Mouse (Mus musculus): ENCODE measurements around the gene Atp7a. TPM values are rescaled to one million over a fixed set of nuclear protein-coding genes. Genes with fewer than 3 reads are reported as not detected.

Gene Atp7a
- polyA plus RNA-seq, 1 experiment from 2014 or later, result 17.4 TPM

DNA sequence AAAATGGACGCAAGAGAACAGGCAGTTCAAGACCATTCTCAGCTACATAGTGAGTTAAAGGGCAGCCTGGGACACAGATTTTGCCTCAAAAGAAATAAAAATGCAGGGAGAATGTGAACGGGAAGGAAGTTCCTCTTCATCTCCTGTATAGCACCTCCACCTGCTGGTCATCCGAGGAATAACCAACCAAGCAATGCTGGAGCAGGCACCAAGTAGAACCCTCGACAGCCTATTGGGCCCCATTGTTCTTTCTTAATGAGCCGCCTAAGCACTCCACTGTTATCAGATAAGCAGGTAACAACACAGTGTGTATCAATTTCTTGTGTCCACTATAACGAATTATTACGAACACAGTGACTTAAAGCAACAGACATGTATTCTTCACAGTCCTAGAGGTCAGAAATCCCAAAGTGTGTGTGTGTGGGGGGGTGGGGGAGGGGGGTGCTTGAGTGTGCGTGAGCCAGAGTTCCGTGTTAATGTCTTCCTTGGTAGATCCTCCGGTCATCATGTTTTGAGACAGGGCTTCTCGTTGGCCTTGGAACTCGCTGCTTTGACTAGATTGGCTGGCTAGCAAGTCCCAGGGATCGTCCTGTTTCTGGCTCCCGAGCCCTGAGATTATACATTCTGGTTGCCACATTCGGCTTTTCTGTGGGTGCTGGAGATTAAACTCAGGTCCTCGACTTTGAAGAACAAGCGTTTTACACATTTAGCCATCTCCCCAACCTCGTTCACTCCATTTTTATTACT lies 144.2 kb downstream of the Atp7a start:
- H3K36me3 ChIP-seq (ENCODE audit: inconsistent target), result no peaks in the 10 kb centered on the region
- H3K79me2 ChIP-seq (ENCODE audit: inconsistent target), result no peaks in the 10 kb centered on the region
- no peak overlapping the region for H3K4me3 ChIP-seq (ENCODE audit: inconsistent target)
- H3K27ac ChIP-seq, result no peak overlapping the region
- 32% methylated on average over 16 of the region's 18 CpGs for WGBS (ENCODE audit: missing documents)

DNA sequence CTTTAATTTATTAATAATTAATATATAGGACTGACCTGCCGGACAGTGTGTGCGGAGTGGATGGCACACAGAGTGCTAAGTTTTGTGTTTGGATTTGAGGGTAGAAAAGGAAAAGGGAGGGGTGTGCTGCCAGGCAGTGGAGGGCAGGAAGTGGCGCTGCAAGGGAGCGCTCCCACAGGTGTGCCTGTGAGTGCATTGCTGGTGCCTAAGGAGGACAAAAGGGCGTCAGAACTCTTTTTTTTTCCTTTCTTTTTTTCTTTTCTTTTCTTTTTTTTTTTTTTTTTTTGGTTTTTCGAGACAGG lies 144.7 kb downstream of the Atp7a start:
- no peaks in the 10 kb centered on the region for H3K79me2 ChIP-seq (ENCODE audit: inconsistent target)
- no peak overlapping the region for H3K27ac ChIP-seq
- H3K36me3 ChIP-seq (ENCODE audit: inconsistent target), result no peaks in the 10 kb centered on the region
- 47% methylated on average over 2 of the region's 6 CpGs for WGBS (ENCODE audit: missing documents)
- no peak overlapping the region for H3K4me3 ChIP-seq (ENCODE audit: inconsistent target)

Other genes with a start within 250 kb of the Atp7a start
- 37.2 to 43.0 TPM (median 39.2 TPM) in 3 replicates for gene Atrx, start 97.9 kb upstream of the Atp7a start, polyA plus RNA-seq (2018)
- gene Magt1, start 15.4 kb upstream of the Atp7a start, polyA plus RNA-seq (2018), result 39.1 to 52.0 TPM (median 40.0 TPM) in 3 replicates
- gene Cox7b, start 11.6 kb upstream of the Atp7a start, polyA plus RNA-seq (2018), result 110 to 158 TPM (median 123 TPM) in 3 replicates
- gene Tlr13, start 115.9 kb downstream of the Atp7a start, polyA plus RNA-seq (2018), result 156 to 374 TPM (median 283 TPM) in 3 replicates
- 180 to 539 TPM (median 250 TPM) in 3 replicates for gene Pgk1, start 159.8 kb downstream of the Atp7a start, polyA plus RNA-seq (2018)
- 11.9 to 22.7 TPM (median 13.2 TPM) in 3 replicates for gene Taf9b, start 193.9 kb downstream of the Atp7a start, polyA plus RNA-seq (2018)
- not detected in 3 replicates for gene Fnd3c2, start 228.1 kb downstream of the Atp7a start, polyA plus RNA-seq (2018)